Mouse (Mus musculus) frontal cortex, postnatal 10 days (tissue): ENCODE data around the gene Hist2h3b.
A peak's percentile ranks its signal among the peaks of the same experiment; 100 is the strongest.
"Not testable (repeated sequence)": the region's sequence is repeated elsewhere in the genome, so short reads cannot be mapped to it uniquely, and the experiment has no call there.

ENCODE experiments used
- DNase-seq, 2 experiments: peaks; one replicate each; pipeline ENCODE4 v3.0.0; 2022; ENCODE audit warnings: low spot score in 2 of 2, mixed read lengths in 1 of 2

The Hist2h3b gene

GRCm38 (mm10) chr3:96268051-96268775, at the start of gene Hist2h3b:
Hist2h3b (plus strand) TSS chr3:96268654.
- DNase-seq, result peak; percentile 60 to 74

DNA sequence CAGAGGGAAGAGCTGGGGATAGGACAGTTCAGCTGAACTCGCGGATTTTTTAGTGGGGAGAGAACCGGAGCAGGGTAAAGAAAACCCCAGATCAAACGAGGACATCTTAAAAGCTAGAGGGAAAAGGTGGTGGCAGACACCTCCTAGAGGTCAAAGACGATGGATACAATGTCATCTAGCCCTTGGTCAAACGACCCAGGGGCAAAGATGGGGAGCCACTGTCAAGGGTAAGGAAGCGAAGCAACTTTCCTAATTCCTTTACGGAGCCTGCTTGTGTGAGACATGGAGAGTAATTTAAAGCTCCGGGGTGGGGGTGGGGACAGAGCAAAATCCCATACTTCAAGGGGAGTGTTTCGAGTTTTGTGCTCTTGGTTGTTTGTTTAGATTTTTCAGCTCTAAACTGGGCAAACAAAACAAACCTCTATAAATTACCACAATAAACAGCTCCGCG, 49.2 kb upstream of the Hist2h3b start:
- no peak for DNase-seq

GRCm38 (mm10) chr3:96219661-96220130, 48.8 kb upstream of the Hist2h3b start, which contains the start of the genes Bola1 and Hist2h2ab:
Bola1 (minus strand) TSS chr3:96219709.
Hist2h2ab (plus strand) TSS chr3:96219865.
- DNase-seq, result peak; percentile 61 to 73

DNA sequence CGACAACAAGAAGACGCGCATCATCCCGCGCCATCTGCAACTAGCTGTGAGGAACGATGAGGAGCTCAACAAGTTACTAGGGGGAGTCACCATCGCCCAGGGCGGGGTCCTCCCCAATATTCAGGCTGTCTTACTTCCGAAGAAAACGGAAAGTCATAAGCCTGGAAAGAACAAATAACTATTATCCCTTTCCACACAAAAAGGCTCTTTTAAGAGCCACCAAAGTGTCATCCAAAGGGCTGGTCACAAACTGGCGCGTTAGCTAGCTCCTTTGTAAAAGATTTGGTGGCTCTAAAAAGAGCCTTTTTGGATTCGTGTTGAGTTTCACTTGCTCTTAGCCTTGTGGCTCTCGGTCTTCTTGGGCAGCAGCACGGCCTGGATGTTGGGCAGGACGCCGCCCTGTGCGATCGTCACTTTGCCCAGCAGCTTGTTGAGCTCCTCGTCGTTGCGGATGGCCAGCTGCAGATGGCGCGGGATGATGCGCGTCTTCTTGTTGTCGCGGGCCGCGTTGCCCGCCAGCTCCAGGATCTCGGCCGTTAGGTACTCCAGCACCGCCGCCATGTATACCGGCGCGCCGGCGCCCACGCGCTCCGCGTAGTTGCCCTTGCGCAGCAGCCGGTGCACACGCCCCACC, 48.2 kb upstream of the Hist2h3b start:
- not testable (repeated sequence) for DNase-seq

GRCm38 (mm10) chr3:96220765-96221639, 47.5 kb upstream of the Hist2h3b start, which contains the start of the genes Hist2h2ac and Hist2h2be:
Hist2h2ac (minus strand) TSS chr3:96220880.
Hist2h2be (plus strand) TSS chr3:96221119.
- DNase-seq, result peak; percentile 80

DNA sequence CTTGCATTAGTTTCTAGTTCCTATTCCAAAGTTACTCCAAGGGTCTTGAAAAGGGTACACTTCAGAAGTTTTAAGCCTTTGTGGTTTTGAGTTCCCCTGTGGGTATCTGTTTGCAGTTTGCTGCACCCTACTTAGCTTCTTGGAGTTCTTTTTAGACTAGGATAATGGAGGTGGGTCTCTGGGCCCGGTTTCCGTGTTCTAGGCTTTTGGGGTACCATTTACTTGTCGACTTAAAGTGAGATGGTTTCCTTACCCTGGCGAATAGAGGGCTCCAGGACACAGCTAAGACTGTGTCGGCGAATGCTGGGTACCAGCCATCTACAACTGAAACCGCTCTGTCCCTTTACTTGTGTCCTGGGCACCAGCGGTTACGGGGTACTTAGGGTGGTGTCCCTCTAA, 46.8 kb upstream of the Hist2h3b start:
- DNase-seq, result no peak

DNA sequence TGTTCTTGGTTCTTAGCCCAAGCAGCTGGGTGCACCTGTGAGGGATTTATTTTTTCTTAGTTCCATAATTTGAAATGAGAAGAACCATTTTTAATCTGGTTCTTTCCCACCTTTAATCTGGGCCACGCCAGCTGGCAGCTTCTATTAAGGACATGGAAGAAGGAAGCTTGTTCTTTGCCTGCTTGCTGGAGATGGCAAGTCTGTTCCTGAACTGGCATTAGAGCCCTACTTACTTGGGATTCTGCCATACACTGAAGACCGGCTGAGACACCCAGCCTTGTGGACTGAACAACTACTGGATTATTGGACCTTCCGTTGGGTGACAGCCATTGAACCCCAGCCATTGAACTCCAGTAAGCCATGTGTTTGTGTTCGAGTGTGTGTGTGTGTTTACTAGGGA, 45.7 kb upstream of the Hist2h3b start:
- DNase-seq, result no peak

GRCm38 (mm10) chr3:96225421-96225820, 43.0 kb upstream of the Hist2h3b start:
- no peak for DNase-seq

- no peak for DNase-seq
Observed at GRCm38 (mm10) chr3:96226695-96227648, 41.5 kb upstream of the Hist2h3b start.

DNA sequence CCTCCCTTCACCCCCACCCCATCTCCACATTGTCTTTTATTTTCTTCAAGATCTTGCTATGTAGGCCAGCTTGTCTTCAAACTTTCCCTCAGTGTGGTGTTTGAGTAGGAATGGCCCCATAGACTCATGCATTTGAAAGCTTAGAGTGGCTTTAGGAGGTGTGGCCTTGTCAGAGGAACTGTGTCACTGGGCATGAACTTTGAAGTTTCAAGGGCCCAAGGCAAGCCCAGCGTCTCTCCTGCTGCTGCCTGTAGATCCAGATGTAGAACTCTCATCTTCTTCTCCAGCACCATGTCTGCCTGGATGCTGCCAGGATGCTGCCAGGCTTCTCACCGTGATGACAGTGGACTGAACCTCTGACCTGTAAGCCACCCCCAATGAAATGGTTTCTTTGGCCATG, 39.6 kb upstream of the Hist2h3b start:
- DNase-seq, result no peak

GRCm38 (mm10) chr3:96230404-96230803, 38.0 kb upstream of the Hist2h3b start:
- DNase-seq, result no peak

- DNase-seq, result no peak
Observed at GRCm38 (mm10) chr3:96230910-96231757, 37.3 kb upstream of the Hist2h3b start.

- DNase-seq, result no peak
Observed at GRCm38 (mm10) chr3:96231758-96232120, 36.7 kb upstream of the Hist2h3b start.

DNA sequence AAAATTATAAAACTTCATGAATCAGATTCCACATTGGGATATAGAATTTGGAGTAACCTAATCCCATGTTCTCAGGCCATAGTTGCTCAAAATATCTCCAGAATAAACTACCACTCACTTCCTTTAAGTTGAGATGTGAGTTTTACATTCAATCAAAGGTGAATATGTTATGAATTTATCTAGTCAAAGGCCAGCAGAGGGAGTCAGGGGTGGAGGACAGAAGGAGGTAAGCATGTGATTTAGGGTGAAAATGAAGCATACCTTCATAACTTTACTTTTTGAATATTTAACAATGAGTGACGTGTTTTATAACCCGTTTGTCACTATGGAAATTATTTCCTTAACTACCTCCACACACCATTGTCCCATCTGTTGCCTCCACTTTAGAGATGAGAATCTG, 33.5 kb upstream of the Hist2h3b start:
- DNase-seq, result no peak

GRCm38 (mm10) chr3:96235836-96236235, 32.6 kb upstream of the Hist2h3b start:
- no peak for DNase-seq

DNA sequence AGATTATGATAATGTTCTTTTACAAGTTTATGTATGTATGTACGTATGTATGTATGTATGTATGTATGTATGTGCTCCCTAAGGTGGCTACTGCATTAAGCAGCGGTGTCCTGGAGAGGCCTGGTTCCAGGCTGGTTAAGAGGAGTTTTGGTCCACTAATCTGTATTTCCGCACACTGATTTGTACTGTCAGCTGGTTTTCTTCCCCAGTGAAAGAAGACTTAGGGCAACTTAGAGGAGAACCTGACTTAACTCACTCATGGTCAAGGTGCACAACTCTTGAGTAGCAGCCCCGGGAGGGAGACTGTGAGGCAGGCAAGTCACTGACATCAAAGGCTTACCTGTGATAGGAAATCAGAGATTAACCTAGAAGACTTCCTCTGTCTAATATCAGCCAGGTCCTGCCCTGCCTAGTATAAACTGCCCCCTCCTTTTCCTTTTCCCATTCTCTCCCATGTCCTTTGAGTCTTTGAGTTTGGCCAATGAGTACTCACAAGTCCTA, 31.6 kb upstream of the Hist2h3b start:
- no peak for DNase-seq

DNA sequence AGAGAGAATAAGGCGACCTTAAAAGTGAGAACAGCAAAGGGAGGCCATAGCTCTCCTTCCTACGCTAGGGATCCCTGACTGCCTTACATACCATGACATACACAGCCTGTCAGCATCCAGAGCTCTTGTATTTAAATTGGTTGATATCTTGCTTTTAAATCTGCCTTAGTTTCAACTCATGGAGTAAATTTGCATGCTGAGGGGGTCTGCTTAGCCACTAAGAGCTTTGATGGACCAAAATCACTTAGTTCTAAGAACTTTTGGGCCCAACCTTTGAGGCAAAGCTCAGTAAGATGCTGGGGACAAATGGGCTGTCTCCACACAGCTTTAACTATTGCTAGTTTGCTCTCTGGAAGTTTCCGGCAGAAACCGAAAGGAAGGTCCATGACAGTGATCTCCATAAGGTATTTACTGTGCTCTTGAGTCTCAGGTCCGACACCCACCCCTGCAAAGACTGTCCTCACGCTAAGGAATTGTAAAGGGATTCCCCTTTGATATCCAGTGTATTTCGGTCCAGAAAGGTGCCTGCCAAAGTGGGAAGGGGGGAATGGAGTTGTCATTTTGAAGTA, 31.0 kb upstream of the Hist2h3b start:
- no peak for DNase-seq

- DNase-seq, result no peak
Observed at GRCm38 (mm10) chr3:96237904-96238511, 30.4 kb upstream of the Hist2h3b start.
